Mouse (Mus musculus) c-Kit-negative CD71-positive TER-119-positive erythroid progenitor cells, embryonic 14.5 days (primary cell): Measurements from ENCODE around the gene Snn.
A peak's percentile ranks its signal among the peaks of the same experiment; 100 is the strongest.
"Not testable (repeated sequence)": the region's sequence is repeated elsewhere in the genome, so short reads cannot be mapped to it uniquely, and the experiment has no call there.

ENCODE experiments used
- DNase-seq: peaks from one replicate; pipeline ENCODE4 v3.0.0-alpha.2; 2013; ENCODE audit warnings: low read depth, low spot score

Snn gene

DNA sequence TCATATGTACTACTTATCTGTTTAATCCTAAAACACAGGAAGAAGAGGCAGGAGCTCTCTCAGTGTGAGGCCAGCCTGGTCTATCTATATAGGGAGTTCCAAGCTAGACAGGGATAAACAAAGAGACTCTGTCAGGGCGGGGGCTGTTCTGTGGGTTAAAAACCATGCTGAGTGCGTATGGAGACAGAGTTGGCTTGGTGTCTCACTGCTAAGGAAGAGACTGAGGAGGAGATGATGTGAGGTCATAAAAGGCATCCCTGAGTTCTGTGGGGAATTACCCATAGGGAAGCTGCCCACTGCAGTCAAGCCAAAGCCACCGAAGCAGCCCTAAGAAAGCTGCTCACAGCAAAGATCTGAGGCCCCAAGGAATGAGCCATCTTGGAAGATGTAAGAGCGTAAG lies at the start of gene Snn:
Gene Snn, plus strand, starts transcription at position 301 of the 400 bp plus-strand sequence.
- DNase-seq: no peak

DNA sequence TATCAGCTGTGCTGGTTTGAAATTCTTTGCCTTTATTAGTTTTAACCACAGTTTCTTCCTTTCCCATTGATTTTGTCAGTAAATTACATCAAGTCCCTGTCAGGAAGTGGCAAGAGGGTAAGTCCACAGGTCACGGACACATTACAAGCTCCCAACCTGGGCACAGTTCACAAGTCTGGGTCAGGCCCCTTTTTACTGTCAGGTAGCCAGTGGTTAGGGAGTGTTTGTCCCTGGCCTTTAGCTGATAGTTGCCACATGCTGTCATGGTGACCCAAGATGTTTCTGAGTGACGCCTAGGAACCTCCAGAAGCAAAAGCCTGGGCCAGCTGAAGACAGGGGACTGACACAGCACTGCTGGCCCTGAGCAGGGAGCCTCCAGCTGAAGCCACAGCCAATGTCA lies 49.5 kb upstream of the Snn start:
- no peak for DNase-seq

DNA sequence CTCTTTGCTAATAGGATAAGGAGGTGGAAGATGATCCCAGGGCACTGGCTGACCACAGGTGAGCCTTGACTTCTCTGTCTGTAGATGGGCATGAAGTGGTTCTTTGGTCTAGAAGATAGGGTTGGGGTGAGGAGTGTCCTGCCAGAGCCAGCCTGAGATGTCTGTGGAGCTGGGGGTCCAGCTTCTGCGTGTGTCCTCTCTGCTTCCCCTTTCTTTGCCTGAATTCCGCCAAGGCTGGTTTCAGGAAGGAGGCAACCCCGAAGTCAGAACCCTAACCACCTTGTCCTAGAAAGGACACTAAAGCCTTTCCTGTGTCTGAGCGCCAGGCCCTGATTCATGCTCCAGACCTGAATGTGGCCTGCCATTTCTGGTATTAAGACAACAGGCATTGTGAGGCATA lies 48.8 kb upstream of the Snn start:
- DNase-seq: no peak

DNA sequence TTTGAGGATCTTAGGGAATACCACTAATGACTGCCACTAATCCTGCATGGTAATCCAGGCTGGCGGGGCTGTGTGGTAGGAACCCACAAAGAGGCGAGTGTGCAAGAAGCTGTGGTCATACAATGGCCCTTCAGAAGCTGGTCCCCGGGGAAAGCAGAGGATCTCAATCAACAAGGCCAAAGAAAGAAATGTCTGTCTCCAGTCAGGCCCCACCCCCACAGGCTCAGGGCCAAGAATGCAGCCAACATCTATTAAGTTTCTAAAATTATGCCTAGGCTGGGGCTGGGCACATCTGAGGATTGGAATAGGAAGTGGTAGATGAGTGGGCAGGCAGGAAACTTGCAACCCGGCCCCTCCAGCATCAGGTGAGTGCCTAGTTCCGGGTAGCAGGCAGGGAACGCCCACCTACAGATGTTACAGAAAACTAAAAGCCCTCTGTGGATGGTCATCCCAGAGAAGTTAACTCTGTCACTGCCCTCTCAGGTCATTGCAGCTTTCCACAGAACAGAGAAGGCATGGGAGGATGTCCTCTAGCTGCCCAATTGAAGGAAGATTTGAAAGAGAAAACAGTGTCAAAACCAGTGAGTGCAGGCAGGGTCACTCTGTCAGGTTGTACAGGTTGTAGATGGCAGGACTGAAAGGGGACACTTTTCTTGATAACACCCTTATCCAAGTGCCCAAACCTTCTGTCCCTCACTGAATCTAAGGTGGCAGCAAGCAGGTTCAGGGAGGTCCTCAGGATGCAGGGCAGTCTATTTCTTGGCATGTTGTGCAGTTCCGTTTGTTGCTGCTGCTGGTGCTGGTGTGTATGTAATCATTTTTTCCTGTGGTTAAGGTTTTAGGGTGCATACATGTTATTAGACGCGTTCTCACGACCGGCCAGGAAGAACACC lies 47.9 kb upstream of the Snn start:
- DNase-seq: no peak

DNA sequence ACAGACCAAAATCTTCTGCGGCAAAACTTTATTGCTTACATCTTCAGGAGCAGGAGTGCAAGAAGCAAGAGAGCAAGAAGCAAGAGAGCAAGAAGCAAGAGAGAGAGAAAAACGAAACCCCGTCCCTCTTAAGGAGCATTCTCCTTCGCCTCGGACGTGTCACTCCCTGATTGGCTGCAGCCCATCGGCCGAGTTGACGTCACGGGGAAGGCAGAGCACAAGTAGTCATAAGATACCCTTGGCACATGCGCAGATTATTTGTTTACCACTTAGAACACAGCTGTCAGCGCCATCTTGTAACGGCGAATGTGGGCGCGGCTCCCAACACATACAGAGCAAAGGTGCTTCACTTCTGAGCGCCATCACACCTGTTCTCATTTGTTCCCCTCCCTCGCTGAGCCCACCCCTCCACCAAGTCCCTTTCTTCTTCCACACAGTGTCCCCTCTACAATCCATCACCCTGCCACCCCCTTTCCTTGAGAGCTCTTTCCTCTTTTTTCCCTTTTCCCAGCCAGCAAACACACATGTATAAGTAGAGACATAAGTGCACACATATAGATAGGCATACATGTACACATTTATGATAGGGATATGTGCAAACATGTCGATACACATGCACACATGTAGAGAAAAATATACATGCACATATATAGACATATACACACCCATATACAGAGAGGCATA lies 47.1 kb upstream of the Snn start:
- not testable (repeated sequence) for DNase-seq

DNA sequence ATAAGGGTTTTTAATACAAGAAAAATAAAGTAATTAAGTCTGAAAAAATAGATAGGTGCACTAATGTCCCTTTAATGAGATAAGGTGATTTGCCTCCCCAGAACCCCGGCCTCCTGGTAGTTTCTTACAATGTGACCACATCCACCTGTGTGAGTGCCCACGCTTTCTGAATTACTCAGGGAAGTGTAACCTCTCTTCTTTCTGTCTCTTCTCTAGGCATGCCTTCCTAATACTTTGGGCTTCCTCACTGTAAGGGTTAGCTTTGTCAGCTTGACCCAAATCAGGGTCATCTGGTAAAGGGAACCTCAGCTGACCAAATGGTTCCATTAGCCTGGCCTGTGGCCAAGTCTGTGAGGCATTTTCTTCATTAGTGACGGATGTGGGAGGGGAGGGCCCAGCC lies 46.3 kb upstream of the Snn start:
- no peak for DNase-seq

DNA sequence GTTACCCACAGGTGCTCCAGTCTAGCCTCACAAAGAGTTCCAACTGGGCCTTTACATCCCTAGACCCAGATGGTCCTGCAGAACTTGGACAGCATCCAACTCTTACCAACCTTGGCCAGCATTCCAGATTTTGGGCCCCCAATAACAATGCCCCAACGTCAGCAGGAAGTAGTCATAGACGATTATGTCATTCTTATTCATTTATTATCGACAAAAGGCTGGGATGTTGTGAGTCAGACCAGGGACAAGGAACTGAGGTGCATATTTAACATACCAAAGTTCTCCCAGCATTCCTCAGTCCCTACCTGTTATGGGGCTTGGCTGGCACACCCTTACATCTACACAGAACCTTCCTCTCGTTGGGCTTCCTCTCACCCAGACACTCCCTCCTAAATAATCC lies 44.4 kb upstream of the Snn start:
- no peak for DNase-seq

DNA sequence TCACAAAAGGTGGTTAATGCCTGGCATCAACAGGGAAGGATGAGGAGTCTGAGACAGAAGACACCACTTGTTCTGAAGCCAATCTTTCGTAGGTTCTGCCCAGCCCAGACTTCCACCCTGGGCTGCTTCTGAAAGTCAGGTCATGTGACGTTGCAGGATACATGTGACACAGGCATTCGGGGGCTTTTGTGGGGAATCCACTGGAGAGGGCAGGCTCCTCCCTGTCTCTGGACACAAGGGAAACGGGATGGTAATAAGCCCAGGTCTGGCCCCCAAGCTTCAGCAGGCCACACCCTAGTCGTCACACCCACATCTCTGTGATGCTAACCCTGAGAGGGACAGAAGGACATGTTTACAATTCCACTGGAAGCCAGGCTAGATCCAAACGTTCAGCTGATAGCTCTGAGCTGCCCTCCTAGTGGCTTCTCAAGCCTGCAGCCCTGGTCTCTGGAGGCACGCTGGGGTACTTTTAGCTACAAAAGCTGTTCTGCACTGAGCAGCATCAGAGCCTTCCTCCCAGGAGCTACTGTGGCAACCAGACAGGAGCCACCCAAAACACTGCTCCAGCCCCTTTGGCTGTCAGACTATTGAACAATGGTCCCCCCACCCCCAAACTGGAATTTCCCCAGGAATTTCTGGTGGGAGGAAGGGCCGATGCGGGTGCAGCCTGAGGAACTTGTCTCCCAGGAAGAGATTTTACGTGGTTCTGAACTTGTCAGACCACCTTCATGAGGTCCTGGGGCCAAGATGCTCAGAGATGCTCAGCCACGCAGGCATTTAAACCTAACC lies 42.7 kb upstream of the Snn start:
- DNase-seq: no peak

DNA sequence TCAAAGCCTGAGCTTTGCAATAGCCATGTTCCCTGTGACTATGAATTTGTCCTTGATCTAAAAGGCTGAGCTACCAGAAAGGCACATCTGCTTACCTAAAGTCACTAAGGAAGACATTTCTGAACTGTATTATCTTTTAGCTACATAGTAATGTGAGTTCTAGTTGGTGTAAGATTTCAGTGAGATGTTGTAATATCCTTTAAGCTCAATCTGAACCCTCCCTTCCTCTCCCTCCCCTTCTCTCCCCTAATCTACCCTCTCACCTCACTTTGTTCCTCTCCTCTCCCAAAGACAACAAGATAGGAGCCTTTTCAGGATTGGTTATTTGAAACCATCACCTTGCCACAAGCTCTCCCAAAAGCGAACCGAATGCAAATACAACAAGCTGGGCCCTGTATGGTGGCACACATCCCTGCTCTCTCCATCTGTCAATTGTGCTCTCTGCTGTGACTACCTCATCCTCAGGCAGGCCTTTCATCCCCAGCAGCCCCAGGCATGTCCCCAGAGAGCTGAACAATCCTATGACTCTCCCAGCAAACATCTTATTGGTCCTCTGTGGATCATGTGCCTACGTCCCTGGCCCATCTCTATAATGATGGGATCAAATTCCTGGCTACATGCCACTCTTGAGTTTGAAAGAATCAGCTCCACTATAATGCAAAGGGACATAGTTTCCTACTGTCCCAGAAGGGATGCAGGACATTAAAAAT lies 39.2 kb upstream of the Snn start:
- DNase-seq: no peak

DNA sequence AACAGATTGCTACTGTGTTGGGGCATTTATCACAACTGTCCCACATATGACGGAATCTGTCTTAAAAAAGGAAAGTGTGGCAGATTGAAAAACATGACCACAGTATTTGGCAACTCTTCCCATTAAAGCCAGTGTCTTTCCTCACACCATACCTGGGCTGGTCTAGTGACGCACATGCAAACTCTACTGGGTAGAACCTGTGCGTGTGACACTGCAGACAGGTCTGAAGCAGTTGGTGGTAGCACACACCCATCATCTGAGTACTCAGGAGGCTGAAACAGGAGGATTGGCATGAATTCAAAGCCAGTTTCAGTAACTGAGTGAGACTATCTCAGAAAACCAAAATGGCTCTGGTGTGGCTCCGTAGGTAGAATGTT lies 38.6 kb upstream of the Snn start:
- no peak for DNase-seq

DNA sequence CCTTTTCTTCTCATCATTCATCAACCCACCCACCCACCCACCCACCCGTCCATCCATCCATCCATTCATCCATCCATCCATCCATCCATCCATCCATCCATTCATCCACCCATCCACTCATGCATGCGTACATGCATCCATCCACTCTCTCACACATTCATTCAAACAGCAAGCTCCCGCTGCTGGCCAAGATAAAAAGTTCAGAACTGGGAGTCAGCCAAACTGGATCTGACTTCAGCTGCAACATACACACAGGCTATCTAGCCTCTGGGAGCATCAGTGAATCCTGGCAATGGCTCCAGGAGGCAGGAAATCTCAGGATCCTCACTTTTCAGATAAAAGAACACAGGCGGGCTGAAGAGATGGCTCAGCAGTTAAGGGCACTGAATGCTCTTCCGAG lies 37.1 kb upstream of the Snn start:
- DNase-seq: no peak

DNA sequence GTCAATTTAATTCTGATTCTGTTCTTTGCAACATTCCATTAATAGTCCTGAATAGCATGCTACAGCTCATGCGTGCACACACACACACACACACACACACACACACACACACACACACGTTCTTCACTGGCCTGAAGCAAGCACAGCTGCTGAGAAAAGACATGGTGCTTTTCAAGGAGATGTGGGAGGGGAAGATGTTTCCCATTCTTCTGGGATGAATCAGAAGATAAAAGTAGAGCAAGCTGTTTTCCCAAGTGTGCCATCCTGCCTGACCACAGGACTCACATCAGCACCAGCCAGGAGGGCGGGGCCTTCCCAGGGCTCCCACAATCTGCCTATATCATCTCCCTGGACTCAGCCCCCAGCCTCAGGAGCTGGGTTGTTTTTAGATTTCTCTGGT lies 35.9 kb upstream of the Snn start:
- no peak for DNase-seq

DNA sequence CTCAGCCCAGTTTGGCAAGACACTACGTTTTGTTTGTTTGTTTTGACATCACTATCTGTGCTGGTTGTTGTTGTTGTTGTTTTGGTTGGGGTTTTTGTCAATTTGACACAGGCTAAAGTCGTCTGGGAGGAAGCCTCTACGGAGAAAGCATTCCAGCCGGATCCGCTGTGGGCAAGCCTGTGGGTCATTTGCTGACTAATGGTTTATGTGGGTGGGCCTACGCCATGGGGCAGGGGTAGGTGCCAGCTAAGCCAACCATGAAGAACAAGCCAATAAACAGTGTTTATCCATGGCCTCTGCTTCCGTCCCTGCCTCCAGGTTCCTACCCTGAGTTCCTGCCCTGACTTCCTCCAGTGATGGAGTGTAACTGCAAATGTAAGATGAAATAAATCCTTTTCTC lies 32.5 kb upstream of the Snn start:
- no peak for DNase-seq

DNA sequence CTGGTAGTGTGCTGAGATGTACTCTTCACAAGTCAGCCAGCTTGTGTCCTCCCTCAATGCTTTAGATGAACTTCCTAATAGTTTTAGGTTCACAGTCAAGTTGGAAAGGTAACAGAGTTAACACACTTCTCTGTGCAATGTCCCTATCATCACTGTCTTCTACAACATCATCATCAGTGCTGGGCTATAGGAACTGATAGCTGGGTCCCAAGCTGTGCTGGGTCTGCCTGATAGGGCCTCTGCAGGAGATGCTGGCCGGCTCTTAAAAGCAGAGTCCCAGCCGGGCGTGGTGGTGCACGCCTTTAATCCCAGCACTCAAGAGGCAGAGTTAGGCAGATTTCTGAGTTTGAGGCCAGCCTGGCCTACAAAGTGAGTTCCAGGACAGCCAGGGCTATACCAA lies 29.9 kb upstream of the Snn start:
- no peak for DNase-seq

DNA sequence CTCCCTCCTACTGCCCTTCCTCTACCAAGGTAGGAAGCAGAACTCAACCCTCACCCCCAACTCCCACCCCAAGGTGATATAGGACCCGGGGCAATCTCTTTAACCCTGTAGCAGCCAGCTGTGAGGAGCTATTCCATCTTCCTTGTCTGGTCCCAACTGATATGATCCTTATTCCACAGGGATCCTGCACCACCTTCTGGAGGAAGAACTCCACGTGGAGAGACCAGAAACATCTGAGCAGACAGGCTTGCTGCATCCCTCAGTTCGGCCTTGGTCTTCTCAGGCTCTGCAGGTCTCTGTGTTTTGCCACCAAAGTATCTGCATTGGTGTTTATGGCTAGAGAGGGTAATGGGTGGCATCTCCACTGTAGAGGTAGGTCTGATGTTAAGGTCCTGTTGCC lies 29.4 kb upstream of the Snn start:
- no peak for DNase-seq

DNA sequence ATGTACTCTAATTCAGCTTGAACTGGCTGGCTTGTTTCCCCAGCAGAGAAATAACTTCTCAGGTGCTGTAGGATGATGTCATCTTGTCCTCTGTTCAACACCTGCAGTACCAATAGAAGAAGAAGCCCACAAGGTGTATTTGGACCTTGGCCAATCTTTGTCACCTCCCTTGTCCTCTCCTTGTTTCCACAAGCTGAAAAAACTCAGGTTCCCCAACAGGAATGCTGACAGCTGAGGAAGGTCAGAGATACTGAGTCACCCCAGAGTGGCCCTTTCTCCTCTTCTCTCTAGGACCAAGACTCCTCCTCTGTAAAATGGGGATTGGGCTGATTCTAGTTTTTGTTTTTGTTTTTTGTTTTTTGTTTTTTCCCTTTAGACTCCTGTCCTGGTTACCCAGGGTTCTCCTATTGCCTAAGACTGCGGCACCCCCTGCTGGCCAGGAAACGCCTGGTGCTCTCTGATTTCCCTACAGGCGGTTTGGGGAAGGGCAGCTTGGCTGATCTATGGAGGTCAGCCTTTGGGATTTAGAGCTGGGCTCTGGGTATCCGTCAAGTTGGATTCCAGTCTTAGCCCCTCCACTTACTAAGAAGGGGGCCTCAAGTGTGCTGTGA lies 26.4 kb upstream of the Snn start:
- peak; percentile 4 for DNase-seq

DNA sequence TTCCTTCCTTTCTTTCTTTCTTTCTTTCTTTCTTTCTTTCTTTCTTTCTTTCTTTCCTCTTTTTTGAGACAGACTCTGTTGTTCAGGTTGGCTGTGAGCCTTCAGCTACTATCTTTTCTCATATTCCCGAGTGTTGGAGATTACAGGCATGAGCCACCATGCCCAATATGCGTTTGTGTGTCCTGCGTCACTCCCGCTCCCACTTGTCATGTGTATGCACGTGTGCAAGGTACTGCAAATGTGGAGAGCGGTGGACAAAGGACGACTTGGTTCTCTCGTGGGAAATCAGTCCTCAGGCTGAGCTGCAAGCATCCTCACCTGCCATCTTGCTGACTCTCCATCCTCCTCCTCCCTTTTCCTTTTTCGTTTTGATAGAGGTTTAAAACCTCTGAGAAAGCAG lies 25.5 kb upstream of the Snn start:
- no peak for DNase-seq

DNA sequence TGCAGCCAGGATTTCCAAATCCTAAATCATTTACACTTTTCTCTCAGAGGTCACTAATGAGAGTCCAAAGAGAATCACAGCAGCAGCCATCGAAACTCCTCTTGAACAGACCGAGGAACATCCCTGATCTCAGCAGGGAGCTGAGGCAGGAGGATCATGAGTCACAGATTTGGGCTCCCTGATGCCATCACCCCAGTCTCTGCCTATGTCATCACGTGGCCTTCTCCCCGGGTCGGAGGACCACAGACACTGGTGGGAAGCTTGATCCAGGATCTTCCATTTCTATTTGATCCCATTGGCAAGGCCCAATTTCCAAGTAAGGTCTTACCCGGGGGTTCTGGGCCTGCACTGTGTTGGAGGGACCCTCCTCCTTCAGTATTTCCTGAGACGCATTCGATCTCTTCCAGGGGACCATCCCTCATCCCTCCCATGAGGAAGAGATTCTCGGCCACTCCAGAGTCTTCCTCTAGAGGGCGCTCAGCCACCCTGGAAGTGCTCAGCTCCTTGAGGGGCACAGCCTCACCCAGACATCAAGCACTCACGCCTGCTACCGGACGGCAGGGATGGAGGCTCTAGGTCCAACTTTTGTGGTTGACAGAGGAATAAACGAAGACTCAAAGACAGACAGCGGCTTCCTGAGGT lies 24.8 kb upstream of the Snn start:
- peak; percentile 26 for DNase-seq

DNA sequence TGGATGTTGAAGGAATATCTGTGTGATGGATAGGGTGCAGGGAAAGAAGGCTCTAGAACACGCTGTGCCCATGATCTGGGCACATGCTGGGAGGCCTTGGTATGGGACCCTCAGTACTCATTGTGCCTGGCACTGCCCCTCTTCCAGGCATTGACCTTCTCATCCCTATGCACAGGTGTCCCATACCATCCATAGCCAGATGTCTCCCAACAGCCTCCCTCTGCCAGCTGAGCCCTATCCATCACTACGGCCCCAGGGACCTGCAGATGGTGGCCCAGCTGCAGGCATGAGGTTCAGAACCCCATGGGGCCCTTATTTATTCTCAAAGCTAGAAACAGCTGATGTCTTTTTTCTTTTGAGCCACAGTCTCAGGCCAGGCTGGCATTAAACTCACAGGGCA lies 20.1 kb upstream of the Snn start:
- no peak for DNase-seq

DNA sequence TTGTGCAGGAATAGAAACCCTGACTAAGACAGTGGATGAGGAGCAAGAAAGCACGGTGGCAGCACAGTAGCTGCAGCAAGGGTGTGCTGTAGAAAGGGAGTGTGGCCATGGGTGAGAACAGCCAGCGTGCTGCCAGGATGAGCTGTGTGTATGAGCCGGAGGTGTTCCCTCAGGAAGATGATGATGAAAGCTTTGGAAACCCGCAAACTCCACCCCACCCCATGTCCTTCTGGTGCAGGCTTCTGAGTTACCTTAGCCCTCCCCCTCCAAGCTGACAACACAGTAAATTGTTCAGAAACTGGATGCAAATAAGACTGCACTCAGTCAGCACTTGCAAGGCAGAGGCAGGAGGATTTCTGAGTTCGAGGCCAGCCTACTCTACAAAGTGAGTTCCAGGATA lies 17.5 kb upstream of the Snn start:
- DNase-seq: no peak

DNA sequence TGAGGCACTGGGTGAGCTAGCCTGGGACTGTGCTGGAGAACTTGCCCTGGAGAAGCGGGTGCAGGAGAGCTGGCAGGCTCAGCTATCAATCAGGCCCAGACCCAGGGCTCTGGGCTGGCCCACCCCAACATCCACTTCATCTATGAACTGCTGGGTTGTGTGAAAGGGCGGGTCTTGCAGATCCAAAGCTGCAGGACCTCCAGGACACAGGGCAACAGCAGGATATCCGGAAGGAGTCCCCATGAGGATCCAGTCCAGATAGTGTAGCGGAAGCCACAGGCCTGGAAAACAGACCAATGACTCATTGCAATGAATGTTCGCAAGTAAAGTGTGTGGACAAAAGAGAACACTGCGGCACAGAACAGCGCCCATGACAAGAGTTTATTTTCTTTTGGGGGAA lies 14.3 kb upstream of the Snn start:
- no peak for DNase-seq
